Mouse (Mus musculus) hindbrain, postnatal 0 days (tissue): ENCODE results near the gene Atxn3. TPM values are rescaled to one million over a fixed set of nuclear protein-coding genes. Genes with fewer than 3 reads are reported as not detected.

Source experiments
- ATAC-seq: fragments of 200-750 bp; cut with Nextera tagmentation; 2 replicates; pipeline ENCODE4 v1.8.0; 2017; ENCODE audit warnings: mild to moderate bottlenecking, moderate TSS enrichment, moderate library complexity
- DNase-seq: peaks from one replicate; pipeline ENCODE4 v3.0.0-alpha.2; 2015; ENCODE audit warnings: low spot score
- H3K27ac ChIP-seq: fragments of 300-500 bp; sonication (generic); 2 replicates; pipeline ENCODE4 v1.5.1; 2014; ENCODE audit warnings: mild to moderate bottlenecking
- H3K27me3 ChIP-seq: fragments of 300-500 bp; sonication (generic); 2 replicates; pipeline ENCODE4 v1.6.1; 2014; ENCODE audit warnings: low read length, mixed read lengths; ENCODE audit not compliant: insufficient read depth
- H3K36me3 ChIP-seq: fragments of 300-500 bp; sonication (generic); 2 replicates; pipeline ENCODE4 v1.6.1; 2014; ENCODE audit warnings: low read length, mixed read lengths; ENCODE audit not compliant: insufficient read depth
- H3K4me1 ChIP-seq: fragments of 300-500 bp; sonication (generic); 2 replicates; pipeline ENCODE4 v1.6.1; 2014; ENCODE audit warnings: antibody characterized with exemption, low read length, mixed read lengths; ENCODE audit not compliant: insufficient read depth
- H3K4me2 ChIP-seq: fragments of 300-500 bp; sonication (generic); 2 replicates; pipeline ENCODE4 v1.6.1; 2014; ENCODE audit warnings: low read depth, mild to moderate bottlenecking, low read length, moderate library complexity, mixed read lengths
- H3K4me3 ChIP-seq: fragments of 300-500 bp; sonication (generic); 2 replicates; pipeline ENCODE4 v1.5.1; 2014; ENCODE audit warnings: low read length
- H3K9ac ChIP-seq: fragments of 300-500 bp; sonication (generic); replicated peaks from 2 replicates; pipeline ENCODE4 v1.6.1; 2014; ENCODE audit warnings: mild to moderate bottlenecking, low read length, moderate library complexity, mixed read lengths
- H3K9me3 ChIP-seq: fragments of 300-500 bp; sonication (generic); 2 replicates; pipeline ENCODE4 v1.6.1; 2016; ENCODE audit warnings: low read length, mixed read lengths
- CTCF ChIP-seq: IDR thresholded peaks from 2 replicates; pipeline ENCODE4 v1.5.1; 2016; ENCODE audit warnings: antibody characterized with exemption, control low read depth, low read depth
- WGBS: fragments of 180-500 bp; shearing (Covaris S2); extraction: QIAGEN DNeasy Blood & Tissue Kit; methylation state at CpG from one replicate; pipeline ENCODE4 v1.1.7; 2014; 5-methylcytosine and 5-hydroxymethylcytosine counted together
- polyA plus RNA-seq: library from polyadenylated mRNA; unstranded; fragments of >200 nt; fragmentation: Nextera tagmentation; extraction: Ambion mirVana; gene quantifications from 2 replicates; pipeline ENCODE4 v1.2.1, GENCODE M21; 2015
- total RNA-seq: library from RNA; depleted of rRNA; stranded (reverse); fragments of >200 nt; gene quantifications from 2 replicates; pipeline ENCODE4 v1.2.3, GENCODE M21; 2014

The Atxn3 gene
- total and polyA plus RNA-seq, 2 experiments from 2014 or later, result 7.6 to 24.2 TPM

GRCm38 (mm10) chr12:101981559-101981958 lies 23.5 kb upstream of the Atxn3 start:
- no peak for TF ChIP-seq CTCF
- Histone ChIP-seq H3K27me3 (no peaks in the 10 kb centered on the region), H3K27ac (no peak overlapping the region), H3K9ac (no peak overlapping the region), H3K36me3 (peaks cover 24% of the 10 kb centered on the region), H3K4me1 (0 out of 2 replicates have a peak, but pooled peaks cover 5% of the 10 kb centered on the region), H3K4me3 (no peak overlapping the region), H3K9me3 (no peaks in the 10 kb centered on the region), H3K4me2 (no peak overlapping the region)
- 91% methylated on average over 2 of the region's 2 CpGs for WGBS
- no peak for ATAC-seq
- DNase-seq, result no peak

- H3K9me3 ChIP-seq, result no peaks in the 10 kb centered on the region
- no peak for TF ChIP-seq CTCF
- 0 out of 2 replicates have a peak, but pooled peaks cover 5% of the 10 kb centered on the region for H3K4me1 ChIP-seq
- no peak overlapping the region for H3K4me3 ChIP-seq
- no peak overlapping the region for H3K27ac ChIP-seq
- no peak overlapping the region for H3K9ac ChIP-seq
- H3K4me2 ChIP-seq, result no peak overlapping the region
- DNase-seq (no peak), ATAC-seq (no peak)
- H3K36me3 ChIP-seq, result peaks cover 22% of the 10 kb centered on the region
- H3K27me3 ChIP-seq, result no peaks in the 10 kb centered on the region
- 77% methylated on average over 5 of the region's 5 CpGs for WGBS
Measured at GRCm38 (mm10) chr12:101980266-101980665, 22.2 kb upstream of the Atxn3 start.

GRCm38 (mm10) chr12:101979213-101979750 lies 21.2 kb upstream of the Atxn3 start:
- Histone ChIP-seq H3K4me3 (no peak overlapping the region), H3K9ac (no peak overlapping the region), H3K4me1 (peaks cover 10% of the 10 kb centered on the region; the same call in 1 of the 2 replicates), H3K27ac (no peak overlapping the region), H3K36me3 (peaks cover 15% of the 10 kb centered on the region), H3K9me3 (no peaks in the 10 kb centered on the region), H3K27me3 (no peaks in the 10 kb centered on the region), H3K4me2 (no peak overlapping the region)
- ATAC-seq (no peak), DNase-seq (no peak)
- 94% methylated on average over 8 of the region's 8 CpGs for WGBS
- no peak for TF ChIP-seq CTCF

- H3K36me3 ChIP-seq, result peaks cover 8% of the 10 kb centered on the region
- H3K27me3 ChIP-seq, result no peaks in the 10 kb centered on the region
- TF ChIP-seq CTCF, result no peak
- no peaks in the 10 kb centered on the region for H3K9me3 ChIP-seq
- no peak overlapping the region for H3K4me2 ChIP-seq
- no peak overlapping the region for H3K4me3 ChIP-seq
- no peak overlapping the region for H3K9ac ChIP-seq
- no peak overlapping the region for H3K27ac ChIP-seq
- no peak for ATAC-seq
- DNase-seq, result no peak
- WGBS, result 97% methylated on average over 1 of the region's 1 CpGs
- H3K4me1 ChIP-seq, result peaks cover 10% of the 10 kb centered on the region; the same call in 1 of the 2 replicates
Measured at GRCm38 (mm10) chr12:101978588-101978987, 20.5 kb upstream of the Atxn3 start.

- H3K9me3 ChIP-seq, result no peaks in the 10 kb centered on the region
- H3K4me3 ChIP-seq, result no peak overlapping the region
- no peak for TF ChIP-seq CTCF
- no peak overlapping the region for H3K4me2 ChIP-seq
- H3K36me3 ChIP-seq, result peaks cover 3% of the 10 kb centered on the region; the same call in 1 of the 2 replicates
- H3K27me3 ChIP-seq, result no peaks in the 10 kb centered on the region
- ATAC-seq (no peak), DNase-seq (no peak)
- no peak overlapping the region for H3K27ac ChIP-seq
- H3K4me1 ChIP-seq, result peaks cover 10% of the 10 kb centered on the region; the same call in 1 of the 2 replicates
- WGBS, result 92% methylated on average over 5 of the region's 5 CpGs
- no peak overlapping the region for H3K9ac ChIP-seq
Measured at GRCm38 (mm10) chr12:101978162-101978561, 20.1 kb upstream of the Atxn3 start.

GRCm38 (mm10) chr12:101977404-101977915 lies 19.4 kb upstream of the Atxn3 start:
- no peak overlapping the region for H3K9ac ChIP-seq
- no peaks in the 10 kb centered on the region for H3K9me3 ChIP-seq
- ATAC-seq, result no peak

More at GRCm38 (mm10) chr12:101977404-101977915, 19.4 kb upstream of the Atxn3 start:
- Histone ChIP-seq H3K27ac (no peak overlapping the region), H3K4me3 (no peak overlapping the region), H3K27me3 (no peaks in the 10 kb centered on the region), H3K4me2 (peak overlapping the region; percentile 65; the same call in 1 of the 2 replicates), H3K36me3 (no peaks in the 10 kb centered on the region), H3K4me1 (peaks cover 10% of the 10 kb centered on the region; the same call in 1 of the 2 replicates)
- DNase-seq, result no peak
- WGBS, result 92% methylated on average over 10 of the region's 10 CpGs
- no peak for TF ChIP-seq CTCF
